Mouse (Mus musculus): ENCODE measurements around the gene Gm26657. TPM values are rescaled to one million over a fixed set of nuclear protein-coding genes. Genes with fewer than 3 reads are reported as not detected.

Gm26657 gene
- total RNA-seq, 2 experiments from 2014 or later = not detected

DNA sequence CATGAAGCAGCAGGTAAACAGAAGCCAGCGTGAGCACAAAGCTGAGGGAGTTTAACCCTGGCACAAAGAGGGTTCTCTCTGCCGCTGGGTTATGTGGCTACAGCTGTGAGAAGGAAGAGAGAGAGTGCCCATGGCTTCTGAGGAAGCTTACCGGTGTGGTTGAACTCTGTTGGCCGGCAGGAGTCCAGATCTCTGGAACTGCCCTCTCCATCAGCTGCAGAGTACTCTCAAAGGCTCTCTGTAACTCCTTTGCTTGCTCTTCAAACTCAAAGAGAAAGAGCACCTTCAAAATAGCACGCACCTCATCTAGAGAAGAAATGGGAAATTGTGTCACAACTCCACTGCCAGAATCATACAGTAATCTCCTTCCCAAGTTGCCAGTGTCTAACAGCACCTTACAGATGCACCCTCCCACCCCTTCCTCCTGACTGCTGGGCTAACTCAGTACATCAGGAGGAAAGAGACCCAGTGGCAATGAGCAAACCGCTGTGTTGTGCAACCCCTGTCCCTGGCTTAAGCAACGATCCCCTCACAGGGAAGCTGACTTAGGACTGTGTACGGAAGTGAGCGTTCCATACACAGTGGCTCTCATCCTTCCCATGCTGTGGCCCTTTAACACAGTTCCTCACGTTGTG is 17.2 kb downstream of the Gm26657 start:
- DNase-seq (ENCODE audit: low spot score in 2 of 2) = no peak

- no peak for DNase-seq (ENCODE audit: low spot score in 2 of 2)
These were observed 17.8 kb downstream of the Gm26657 start for GRCm38 (mm10) chr4:56757693-56758092.

DNA sequence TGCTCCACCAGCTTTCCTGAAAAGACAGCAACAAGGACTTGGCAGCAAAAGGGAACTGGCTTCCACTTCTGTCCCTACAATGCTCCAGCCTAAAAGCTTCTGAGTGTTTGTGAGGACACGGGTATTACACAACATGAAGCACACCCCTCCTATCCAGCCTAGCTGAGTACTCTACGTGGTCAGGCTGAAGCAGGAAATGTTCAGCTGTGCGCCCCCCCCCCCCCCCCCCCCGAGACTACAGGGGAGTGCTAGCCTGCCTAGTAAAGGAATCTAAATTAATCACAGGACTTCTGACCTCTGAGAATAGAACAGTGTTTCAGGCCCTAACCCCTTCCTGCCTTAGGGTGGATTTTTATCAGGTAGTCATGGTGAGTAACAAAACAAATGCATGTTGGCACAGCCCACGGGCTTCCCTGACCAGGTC is 28.0 kb downstream of the Gm26657 start:
- no peak for DNase-seq (ENCODE audit: low spot score in 2 of 2)

DNA sequence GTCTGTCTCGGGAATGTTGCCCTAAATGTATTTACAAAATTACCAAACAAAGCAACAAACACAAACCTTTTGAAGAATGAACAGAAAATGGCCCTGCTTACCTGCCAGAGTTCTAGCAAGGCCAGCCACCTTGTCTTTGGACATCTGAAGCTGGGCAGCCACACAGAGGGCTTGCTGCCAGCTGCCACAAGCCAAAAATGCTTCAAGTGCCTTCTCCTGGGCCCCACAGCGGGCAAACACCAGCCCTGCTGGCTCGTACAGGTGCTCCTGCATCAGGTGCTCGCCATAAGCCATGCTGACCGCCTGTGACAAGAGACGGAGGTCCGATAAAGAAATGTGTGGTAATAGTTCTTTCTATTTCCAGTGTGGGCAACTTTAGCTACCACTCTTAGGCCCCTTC is 29.0 kb downstream of the Gm26657 start:
- no peak for DNase-seq (ENCODE audit: low spot score in 2 of 2)

- no peak for DNase-seq (ENCODE audit: low spot score in 2 of 2)
These were observed 31.2 kb downstream of the Gm26657 start for GRCm38 (mm10) chr4:56771065-56771464.

Other genes starting within 250 kb of the Gm26657 start
- gene Actl7b, start 1.4 kb downstream of the Gm26657 start, total RNA-seq (2021) = under 1 TPM in 1 of 2 experiments, not detected in 1; 0.34 TPM
- gene Actl7a, start 3.3 kb downstream of the Gm26657 start, total RNA-seq (2021) = not detected
- gene Elp1, start 62.3 kb downstream of the Gm26657 start, total RNA-seq (2021) = 10 to 100 TPM; 47.6 to 51.7 TPM
- 10 to 100 TPM; 15.1 to 16.1 TPM for gene Fam206a, start 62.3 kb downstream of the Gm26657 start, total RNA-seq (2021)
- gene Ctnnal1, start 125.1 kb downstream of the Gm26657 start, total RNA-seq (2021) = 10 to 100 TPM; 33.2 to 34.3 TPM
- 10 to 100 TPM; 40.9 to 43.7 TPM for gene Tmem245, start 207.4 kb downstream of the Gm26657 start, total RNA-seq (2021)

Measured in adrenal gland, postnatal 4 days (tissue).